Mouse (Mus musculus) MN1 (cell line): ENCODE measurements around the gene Gm21833.
"Not testable (repeated sequence)": the region's sequence is repeated elsewhere in the genome, so short reads cannot be mapped to it uniquely, and the experiment has no call there.

ENCODE experiments used
- DNase-seq: peaks from one replicate; pipeline ENCODE4 v3.0.0-alpha.2; 2016; ENCODE audit warnings: low spot score

Gm21833 gene

GRCm38 (mm10) chr16:82828082-82828481 is at the start of gene Gm21833:
Gm21833 (plus strand) TSS chr16:82828382.
- not testable (repeated sequence) for DNase-seq

- no peak for DNase-seq
Observed at GRCm38 (mm10) chr16:82789521-82789920, 38.7 kb upstream of the Gm21833 start.

- DNase-seq = no peak
Observed at GRCm38 (mm10) chr16:82796489-82796888, 31.7 kb upstream of the Gm21833 start.

GRCm38 (mm10) chr16:82815255-82815654 is 12.9 kb upstream of the Gm21833 start:
- no peak for DNase-seq

- DNase-seq = no peak
Observed at GRCm38 (mm10) chr16:82816615-82817014, 11.6 kb upstream of the Gm21833 start.

GRCm38 (mm10) chr16:82855752-82856151 is 27.6 kb downstream of the Gm21833 start:
- DNase-seq = no peak

- no peak for DNase-seq
Observed at GRCm38 (mm10) chr16:82864590-82864989, 36.4 kb downstream of the Gm21833 start.
